Mouse (Mus musculus) forebrain, embryonic 10.5 days (tissue): ENCODE measurements around the gene Ugt2a2. TPM values are rescaled to one million over a fixed set of nuclear protein-coding genes. Genes with fewer than 3 reads are reported as not detected.
"Not testable (repeated sequence)": the region's sequence is repeated elsewhere in the genome, so short reads cannot be mapped to it uniquely, and the experiment has no call there.

ENCODE experiments used
- DNase-seq: peaks from one replicate; pipeline ENCODE4 v3.0.0-alpha.2; 2017; ENCODE audit warnings: low spot score; ENCODE audit errors: extremely low spot score
- H3K27ac ChIP-seq: fragments of 300-500 bp; sonication (generic); 2 replicates; pipeline ENCODE4 v1.5.1; 2016; ENCODE audit warnings: mild to moderate bottlenecking
- H3K27me3 ChIP-seq: fragments of 300-500 bp; sonication (generic); 2 replicates; pipeline ENCODE4 v1.6.1; 2016; ENCODE audit warnings: mild to moderate bottlenecking; ENCODE audit not compliant: poor library complexity, severe bottlenecking
- H3K36me3 ChIP-seq: fragments of 300-500 bp; sonication (generic); replicated peaks from 2 replicates; pipeline ENCODE4 v1.6.1; 2016; ENCODE audit warnings: mild to moderate bottlenecking, moderate library complexity
- H3K4me1 ChIP-seq: fragments of 300-500 bp; sonication (generic); 2 replicates; pipeline ENCODE4 v1.6.1; 2016
- H3K4me3 ChIP-seq: fragments of 300-500 bp; sonication (generic); 2 replicates; pipeline ENCODE4 v1.5.1; 2016; ENCODE audit warnings: mild to moderate bottlenecking, moderate library complexity
- H3K9me3 ChIP-seq: fragments of 300-500 bp; sonication (generic); 2 replicates; pipeline ENCODE4 v1.6.1; 2016; ENCODE audit warnings: mild to moderate bottlenecking, moderate library complexity
- WGBS: fragments of 180-500 bp; shearing (Covaris S2); methylation state at CpG from one replicate; pipeline ENCODE4 v1.1.7; 2016; 5-methylcytosine and 5-hydroxymethylcytosine counted together
- polyA plus RNA-seq: library from polyadenylated mRNA; unstranded; fragments of >200 nt; fragmentation: Nextera tagmentation; extraction: Ambion mirVana; gene quantifications from 2 replicates; pipeline ENCODE4 v1.2.1, GENCODE M21; 2016

The Ugt2a2 gene
- not detected in 2 replicates for polyA plus RNA-seq

- H3K4me3 ChIP-seq: no peak within 1 kb of the TSS
- no peaks in the 10 kb centered on the region for H3K4me1 ChIP-seq
- WGBS: 85% methylated on average over 5 of the region's 5 CpGs
- H3K27me3 ChIP-seq: no peaks in the 10 kb centered on the region
- no peak for DNase-seq
- H3K9me3 ChIP-seq: no peaks in the 10 kb centered on the region
- H3K36me3 ChIP-seq: no peaks in the 10 kb centered on the region
- H3K27ac ChIP-seq: no peak within 1 kb of the TSS
Measured at GRCm38 (mm10) chr5:87482160-87482559, at the start of gene Ugt2a2. Ugt2a2 (minus strand) TSS chr5:87482260.

- not testable (repeated sequence) for H3K27me3 ChIP-seq, H3K27ac ChIP-seq, H3K36me3 ChIP-seq, H3K9me3 ChIP-seq, DNase-seq, H3K4me3 ChIP-seq, H3K4me1 ChIP-seq
- 92% methylated on average over 2 of the region's 2 CpGs for WGBS
Measured at GRCm38 (mm10) chr5:87523561-87523960, 41.5 kb upstream of the Ugt2a2 start.

GRCm38 (mm10) chr5:87505776-87506458, 23.9 kb upstream of the Ugt2a2 start:
- H3K27me3 ChIP-seq: no peaks in the 10 kb centered on the region
- no peak overlapping the region for H3K27ac ChIP-seq
- no peaks in the 10 kb centered on the region for H3K36me3 ChIP-seq
- peaks cover 3% of the 10 kb centered on the region for H3K4me1 ChIP-seq
- no peak overlapping the region for H3K4me3 ChIP-seq
- no peaks in the 10 kb centered on the region for H3K9me3 ChIP-seq
- no peak for DNase-seq
- WGBS: 48% methylated on average over 4 of the region's 4 CpGs

- H3K27ac ChIP-seq: no peak overlapping the region
- DNase-seq: no peak
Measured at GRCm38 (mm10) chr5:87502687-87503086, 20.6 kb upstream of the Ugt2a2 start.

GRCm38 (mm10) chr5:87499341-87499740, 17.3 kb upstream of the Ugt2a2 start:
- no peaks in the 10 kb centered on the region for H3K36me3 ChIP-seq
- H3K9me3 ChIP-seq: no peaks in the 10 kb centered on the region
- H3K4me1 ChIP-seq: peaks cover 3% of the 10 kb centered on the region
- H3K27ac ChIP-seq: no peak overlapping the region
- no peak for DNase-seq
- H3K4me3 ChIP-seq: no peak overlapping the region
- H3K27me3 ChIP-seq: no peaks in the 10 kb centered on the region

More at GRCm38 (mm10) chr5:87502687-87503086, 20.6 kb upstream of the Ugt2a2 start:
- H3K36me3 ChIP-seq: no peaks in the 10 kb centered on the region
- 49% methylated on average over 1 of the region's 1 CpGs for WGBS
- peaks cover 3% of the 10 kb centered on the region for H3K4me1 ChIP-seq
- H3K27me3 ChIP-seq: no peaks in the 10 kb centered on the region
- H3K4me3 ChIP-seq: no peak overlapping the region
- H3K9me3 ChIP-seq: no peaks in the 10 kb centered on the region

GRCm38 (mm10) chr5:87498936-87499335, 16.9 kb upstream of the Ugt2a2 start:
- H3K27me3 ChIP-seq: no peaks in the 10 kb centered on the region
- H3K9me3 ChIP-seq: no peaks in the 10 kb centered on the region
- H3K36me3 ChIP-seq: no peaks in the 10 kb centered on the region
- H3K27ac ChIP-seq: no peak overlapping the region
- no peak overlapping the region for H3K4me3 ChIP-seq
- no peak for DNase-seq
- H3K4me1 ChIP-seq: peaks cover 3% of the 10 kb centered on the region

- no peak within 1 kb of the TSS for H3K27ac ChIP-seq
- DNase-seq: no peak
Measured at GRCm38 (mm10) chr5:87490771-87491170, 8.7 kb upstream of the Ugt2a2 start, which contains the start of gene Ugt2a1. Ugt2a1 (minus strand) TSS chr5:87490871.

GRCm38 (mm10) chr5:87486706-87487105, 4.6 kb upstream of the Ugt2a2 start, which contains the start of gene Gm43638:
Gm43638 (minus strand) TSS chr5:87486806.
- not testable (repeated sequence) for H3K4me3 ChIP-seq, H3K9me3 ChIP-seq, H3K36me3 ChIP-seq, H3K4me1 ChIP-seq, DNase-seq, H3K27ac ChIP-seq, H3K27me3 ChIP-seq
- WGBS: 95% methylated on average over 1 of the region's 1 CpGs

More at GRCm38 (mm10) chr5:87490771-87491170, 8.7 kb upstream of the Ugt2a2 start, which contains the start of gene Ugt2a1:
- Histone ChIP-seq H3K36me3 (no peaks in the 10 kb centered on the region), H3K9me3 (no peaks in the 10 kb centered on the region), H3K4me3 (no peak within 1 kb of the TSS), H3K27me3 (no peaks in the 10 kb centered on the region), H3K4me1 (no peaks in the 10 kb centered on the region)
- 96% methylated on average over 1 of the region's 1 CpGs for WGBS

GRCm38 (mm10) chr5:87458810-87459209, 23.2 kb downstream of the Ugt2a2 start:
- Histone ChIP-seq H3K27me3 (no peaks in the 10 kb centered on the region), H3K9me3 (no peaks in the 10 kb centered on the region), H3K4me1 (no peaks in the 10 kb centered on the region), H3K27ac (no peak overlapping the region), H3K4me3 (no peak overlapping the region), H3K36me3 (no peaks in the 10 kb centered on the region)
- 28% methylated on average over 1 of the region's 1 CpGs for WGBS
- no peak for DNase-seq

GRCm38 (mm10) chr5:87457701-87458100, 24.4 kb downstream of the Ugt2a2 start:
- H3K36me3 ChIP-seq: no peaks in the 10 kb centered on the region
- no peaks in the 10 kb centered on the region for H3K9me3 ChIP-seq
- no peaks in the 10 kb centered on the region for H3K4me1 ChIP-seq
- H3K27me3 ChIP-seq: no peaks in the 10 kb centered on the region
- no peak overlapping the region for H3K27ac ChIP-seq
- H3K4me3 ChIP-seq: no peak overlapping the region
- DNase-seq: no peak

GRCm38 (mm10) chr5:87456216-87456850, 25.7 kb downstream of the Ugt2a2 start:
- no peaks in the 10 kb centered on the region for H3K36me3 ChIP-seq
- H3K4me1 ChIP-seq: no peaks in the 10 kb centered on the region
- no peak overlapping the region for H3K4me3 ChIP-seq
- H3K27me3 ChIP-seq: no peaks in the 10 kb centered on the region
- WGBS: 91% methylated on average over 3 of the region's 3 CpGs
- H3K27ac ChIP-seq: no peak overlapping the region
- no peak for DNase-seq
- no peaks in the 10 kb centered on the region for H3K9me3 ChIP-seq

GRCm38 (mm10) chr5:87455519-87455918, 26.5 kb downstream of the Ugt2a2 start:
- H3K27me3 ChIP-seq: no peaks in the 10 kb centered on the region
- no peak for DNase-seq
- H3K27ac ChIP-seq: no peak overlapping the region
- H3K4me3 ChIP-seq: no peak overlapping the region
- no peaks in the 10 kb centered on the region for H3K4me1 ChIP-seq
- no peaks in the 10 kb centered on the region for H3K36me3 ChIP-seq
- H3K9me3 ChIP-seq: no peaks in the 10 kb centered on the region

- H3K4me3 ChIP-seq, H3K4me1 ChIP-seq, H3K27ac ChIP-seq, H3K27me3 ChIP-seq, H3K36me3 ChIP-seq, H3K9me3 ChIP-seq, DNase-seq: not testable (repeated sequence)
- WGBS: 66% methylated on average over 3 of the region's 5 CpGs
Measured at GRCm38 (mm10) chr5:87452514-87452913, 29.5 kb downstream of the Ugt2a2 start.
